Mouse (Mus musculus): ENCODE results near the gene Dcps. TPM values are rescaled to one million over a fixed set of nuclear protein-coding genes. Genes with fewer than 3 reads are reported as not detected.

Gene Dcps
- polyA plus RNA-seq, 1 experiment from 2014 or later, result 66.1 TPM

- 82% methylated on average over 4 of the region's 4 CpGs for WGBS
- H3K9ac ChIP-seq (replicated peaks; ENCODE audit: low read depth, low read length), result no peak overlapping the region
- no peak overlapping the region for H3K27ac ChIP-seq (ENCODE audit: low read depth, low read length)
Measured at GRCm38 (mm10) chr9:35186430-35186829, 10.6 kb upstream of the Dcps start.

GRCm38 (mm10) chr9:35183359-35183758, 7.5 kb upstream of the Dcps start:
- H3K4me2 ChIP-seq (ENCODE audit: low read depth, low read length), result no peak overlapping the region
- WGBS, result 76% methylated on average over 5 of the region's 5 CpGs
- no peak overlapping the region for H3K4me3 ChIP-seq (ENCODE audit: low read depth, low read length)
- no peaks in the 10 kb centered on the region for H3K27me3 ChIP-seq (ENCODE audit: control insufficient read depth, insufficient read depth, low read length)
- H3K9ac ChIP-seq (replicated peaks; ENCODE audit: low read depth, low read length), result no peak overlapping the region
- H3K4me1 ChIP-seq (ENCODE audit: control insufficient read depth, insufficient read depth, low read length), result no peaks in the 10 kb centered on the region
- no peaks in the 10 kb centered on the region for H3K36me3 ChIP-seq (ENCODE audit: control insufficient read depth, insufficient read depth, low read length)
- no peak for ATAC-seq (ENCODE audit: low read depth)
- no peak overlapping the region for H3K27ac ChIP-seq (ENCODE audit: low read depth, low read length)
- H3K9me3 ChIP-seq (ENCODE audit: control insufficient read depth, low read length), result no peaks in the 10 kb centered on the region

More at GRCm38 (mm10) chr9:35186430-35186829, 10.6 kb upstream of the Dcps start:
- Histone ChIP-seq H3K9me3 (ENCODE audit: control insufficient read depth, low read length) (no peaks in the 10 kb centered on the region), H3K4me3 (ENCODE audit: low read depth, low read length) (no peak overlapping the region), H3K36me3 (ENCODE audit: control insufficient read depth, insufficient read depth, low read length) (no peaks in the 10 kb centered on the region), H3K27me3 (ENCODE audit: control insufficient read depth, insufficient read depth, low read length) (no peaks in the 10 kb centered on the region), H3K4me2 (ENCODE audit: low read depth, low read length) (no peak overlapping the region), H3K4me1 (ENCODE audit: control insufficient read depth, insufficient read depth, low read length) (no peaks in the 10 kb centered on the region)
- ATAC-seq (ENCODE audit: low read depth), result no peak

- 92% methylated on average over 2 of the region's 2 CpGs for WGBS
- ATAC-seq (ENCODE audit: low read depth), result no peak
- no peaks in the 10 kb centered on the region for H3K4me1 ChIP-seq (ENCODE audit: control insufficient read depth, insufficient read depth, low read length)
Measured at GRCm38 (mm10) chr9:35182832-35183231, 7.0 kb upstream of the Dcps start.

GRCm38 (mm10) chr9:35176124-35176659, 331 bp upstream of the Dcps start:
- no peaks in the 10 kb centered on the region for H3K9me3 ChIP-seq (ENCODE audit: control insufficient read depth, low read length)
- no peaks in the 10 kb centered on the region for H3K36me3 ChIP-seq (ENCODE audit: control insufficient read depth, insufficient read depth, low read length)
- peak overlapping the region; percentile 52 for H3K4me3 ChIP-seq (ENCODE audit: low read depth, low read length)
- ATAC-seq (ENCODE audit: low read depth), result peak; percentile 29
- peaks cover 10% of the 10 kb centered on the region for H3K4me1 ChIP-seq (ENCODE audit: control insufficient read depth, insufficient read depth, low read length)
- no peaks in the 10 kb centered on the region for H3K27me3 ChIP-seq (ENCODE audit: control insufficient read depth, insufficient read depth, low read length)
- peak overlapping the region; percentile 50 for H3K4me2 ChIP-seq (ENCODE audit: low read depth, low read length)
- WGBS, result 53% methylated on average over 14 of the region's 14 CpGs
- no peak overlapping the region for H3K9ac ChIP-seq (replicated peaks; ENCODE audit: low read depth, low read length)
- H3K27ac ChIP-seq (ENCODE audit: low read depth, low read length), result no peak overlapping the region

More at GRCm38 (mm10) chr9:35182832-35183231, 7.0 kb upstream of the Dcps start:
- Histone ChIP-seq H3K27ac (ENCODE audit: low read depth, low read length) (no peak overlapping the region), H3K9me3 (ENCODE audit: control insufficient read depth, low read length) (no peaks in the 10 kb centered on the region), H3K4me2 (ENCODE audit: low read depth, low read length) (no peak overlapping the region), H3K27me3 (ENCODE audit: control insufficient read depth, insufficient read depth, low read length) (no peaks in the 10 kb centered on the region), H3K4me3 (ENCODE audit: low read depth, low read length) (no peak overlapping the region), H3K36me3 (ENCODE audit: control insufficient read depth, insufficient read depth, low read length) (no peaks in the 10 kb centered on the region), H3K9ac (replicated peaks; ENCODE audit: low read depth, low read length) (no peak overlapping the region)

GRCm38 (mm10) chr9:35173331-35173730, 2.5 kb downstream of the Dcps start:
- no peak overlapping the region for H3K27ac ChIP-seq (ENCODE audit: low read depth, low read length)
- no peaks in the 10 kb centered on the region; the same call in 1 of the 2 replicates for H3K36me3 ChIP-seq (ENCODE audit: control insufficient read depth, insufficient read depth, low read length)
- WGBS, result 92% methylated on average over 1 of the region's 1 CpGs
- H3K4me1 ChIP-seq (ENCODE audit: control insufficient read depth, insufficient read depth, low read length), result peaks cover 10% of the 10 kb centered on the region
- H3K4me3 ChIP-seq (ENCODE audit: low read depth, low read length), result no peak overlapping the region
- H3K9me3 ChIP-seq (ENCODE audit: control insufficient read depth, low read length), result no peaks in the 10 kb centered on the region
- no peak overlapping the region for H3K4me2 ChIP-seq (ENCODE audit: low read depth, low read length)
- no peak overlapping the region for H3K9ac ChIP-seq (replicated peaks; ENCODE audit: low read depth, low read length)
- ATAC-seq (ENCODE audit: low read depth), result no peak
- no peaks in the 10 kb centered on the region for H3K27me3 ChIP-seq (ENCODE audit: control insufficient read depth, insufficient read depth, low read length)

- Histone ChIP-seq H3K9ac (replicated peaks; ENCODE audit: low read depth, low read length) (no peak overlapping the region), H3K9me3 (ENCODE audit: control insufficient read depth, low read length) (no peaks in the 10 kb centered on the region), H3K36me3 (ENCODE audit: control insufficient read depth, insufficient read depth, low read length) (no peaks in the 10 kb centered on the region; the same call in 1 of the 2 replicates), H3K4me3 (ENCODE audit: low read depth, low read length) (no peak overlapping the region), H3K27ac (ENCODE audit: low read depth, low read length) (no peak overlapping the region), H3K4me2 (ENCODE audit: low read depth, low read length) (no peak overlapping the region), H3K4me1 (ENCODE audit: control insufficient read depth, insufficient read depth, low read length) (peaks cover 10% of the 10 kb centered on the region), H3K27me3 (ENCODE audit: control insufficient read depth, insufficient read depth, low read length) (no peaks in the 10 kb centered on the region)
- WGBS, result 94% methylated on average over 7 of the region's 7 CpGs
- no peak for ATAC-seq (ENCODE audit: low read depth)
Measured at GRCm38 (mm10) chr9:35170071-35170470, 5.8 kb downstream of the Dcps start.

- no peak overlapping the region for H3K27ac ChIP-seq (ENCODE audit: low read depth, low read length)
- H3K4me1 ChIP-seq (ENCODE audit: control insufficient read depth, insufficient read depth, low read length), result no peaks in the 10 kb centered on the region
- no peak overlapping the region for H3K9ac ChIP-seq (replicated peaks; ENCODE audit: low read depth, low read length)
- H3K9me3 ChIP-seq (ENCODE audit: control insufficient read depth, low read length), result no peaks in the 10 kb centered on the region
- no peak overlapping the region for H3K4me3 ChIP-seq (ENCODE audit: low read depth, low read length)
- H3K27me3 ChIP-seq (ENCODE audit: control insufficient read depth, insufficient read depth, low read length), result no peaks in the 10 kb centered on the region
- H3K36me3 ChIP-seq (ENCODE audit: control insufficient read depth, insufficient read depth, low read length), result no peaks in the 10 kb centered on the region; the same call in 1 of the 2 replicates
- 17% methylated on average over 9 of the region's 9 CpGs for WGBS
- H3K4me2 ChIP-seq (ENCODE audit: low read depth, low read length), result no peak overlapping the region
- ATAC-seq (ENCODE audit: low read depth), result peak; percentile 48; the same call in 1 of the 2 replicates
Measured at GRCm38 (mm10) chr9:35166798-35167635, 8.8 kb downstream of the Dcps start.

GRCm38 (mm10) chr9:35166144-35166797, 9.6 kb downstream of the Dcps start:
- 22% methylated on average over 3 of the region's 3 CpGs for WGBS
- H3K27me3 ChIP-seq (ENCODE audit: control insufficient read depth, insufficient read depth, low read length), result no peaks in the 10 kb centered on the region
- H3K4me2 ChIP-seq (ENCODE audit: low read depth, low read length), result no peak overlapping the region
- H3K36me3 ChIP-seq (ENCODE audit: control insufficient read depth, insufficient read depth, low read length), result no peaks in the 10 kb centered on the region; the same call in 1 of the 2 replicates
- no peak overlapping the region for H3K4me3 ChIP-seq (ENCODE audit: low read depth, low read length)
- H3K27ac ChIP-seq (ENCODE audit: low read depth, low read length), result no peak overlapping the region
- no peak overlapping the region for H3K9ac ChIP-seq (replicated peaks; ENCODE audit: low read depth, low read length)
- peak; percentile 72; the same call in 1 of the 2 replicates for ATAC-seq (ENCODE audit: low read depth)
- H3K4me1 ChIP-seq (ENCODE audit: control insufficient read depth, insufficient read depth, low read length), result no peaks in the 10 kb centered on the region
- H3K9me3 ChIP-seq (ENCODE audit: control insufficient read depth, low read length), result no peaks in the 10 kb centered on the region

Measured in neural tube, embryonic 14.5 days (tissue).